ENCODE assay signal across 19 mouse cellular contexts in the genomic region with DNA sequence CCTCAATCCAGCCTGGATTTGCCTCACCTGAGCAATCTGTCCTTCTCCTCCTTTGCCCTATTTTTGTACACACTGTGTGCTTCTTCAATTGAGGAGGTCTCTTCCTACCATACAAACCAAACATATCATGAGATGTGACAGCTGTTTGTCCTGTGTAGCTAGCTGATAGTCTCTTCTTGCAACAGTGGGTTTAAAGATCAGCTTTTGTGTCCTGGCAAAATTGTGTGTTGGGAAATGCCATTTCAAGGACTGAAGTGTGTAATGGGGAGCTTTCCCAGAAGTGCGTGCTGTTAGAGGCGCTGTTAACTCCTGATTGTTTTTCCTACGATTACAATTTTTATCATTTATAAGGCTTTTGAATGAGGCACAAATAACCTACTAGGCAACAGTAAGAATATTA.
DNase-seq lines count a peak whose midpoint lies in the region; ATAC-seq and TF ChIP-seq lines count a peak whose summit lies in the region.
"Had no signal": no experiment of that assay in that cellular context is flagged by ENCODE, and none has a peak within 500 bp of the region (broad histone marks: within the 10 kb centered on the region; RNA-seq: fewer than 3 reads in every experiment).

No protein-coding gene starts in this region.

- no peak overlapping the region for H3K9ac ChIP-seq in kidney, embryonic 16.5 days (replicated peaks; ENCODE audit: low read length)
- H3K9ac ChIP-seq in liver, postnatal 0 days (replicated peaks): no peak overlapping the region
- no peak overlapping the region for H3K9ac ChIP-seq in liver, embryonic 11.5 days (ENCODE audit: low read depth, low read length)
- H3K9ac ChIP-seq: forebrain, embryonic 13.5 days; forebrain, postnatal 0 days; heart, embryonic 13.5 days; hindbrain, embryonic 12.5 days had no signal

- no peak for ATAC-seq in kidney, embryonic 16.5 days (ENCODE audit: low FRiP score, low TSS enrichment)
- peak; percentile 89 for ATAC-seq in liver, postnatal 0 days
- ATAC-seq in liver, embryonic 11.5 days (replicated peaks; ENCODE audit: low FRiP score): no peak
- ATAC-seq: forebrain, embryonic 13.5 days; forebrain, postnatal 0 days had no signal

- no peak for TF ChIP-seq CTCF in liver, postnatal 0 days (IDR thresholded peaks at IDR 0.05; ENCODE audit: low read depth)
- no peak for TF ChIP-seq CTCF in thymus, adult 2 months (IDR thresholded peaks at IDR 0.05; ENCODE audit: borderline replicate concordance, control insufficient read depth, extremely low read depth, insufficient read depth, low read length, poor library complexity)

- H3K36me3 ChIP-seq in kidney, embryonic 16.5 days (ENCODE audit: insufficient read depth, low read length): peaks cover 41% of the 10 kb centered on the region
- H3K36me3 ChIP-seq in liver, postnatal 0 days (replicated peaks; ENCODE audit: insufficient read depth, low read length): peaks cover 27% of the 10 kb centered on the region
- peaks cover 8% of the 10 kb centered on the region for H3K36me3 ChIP-seq in liver, embryonic 11.5 days (ENCODE audit: control insufficient read depth, insufficient read depth, low read length)
- no peaks in the 10 kb centered on the region for H3K36me3 ChIP-seq in thymus, adult 2 months (ENCODE audit: control insufficient read depth, insufficient read depth, low read length)
- H3K36me3 ChIP-seq: G1E had no signal

- H3K4me2 ChIP-seq in kidney, embryonic 16.5 days (replicated peaks; ENCODE audit: low read depth, low read length): no peak overlapping the region
- no peak overlapping the region for H3K4me2 ChIP-seq in liver, postnatal 0 days (ENCODE audit: low read depth, low read length)
- H3K4me2 ChIP-seq in liver, embryonic 11.5 days: no peak overlapping the region
- H3K4me2 ChIP-seq: forebrain, embryonic 13.5 days; heart, embryonic 13.5 days; hindbrain, embryonic 12.5 days had no signal

- peaks cover 17% of the 10 kb centered on the region for H3K4me1 ChIP-seq in kidney, embryonic 16.5 days (ENCODE audit: insufficient read depth, low read length)
- H3K4me1 ChIP-seq in liver, postnatal 0 days (ENCODE audit: insufficient read depth): 0 out of 2 replicates have a peak, but pooled peaks cover 2% of the 10 kb centered on the region
- H3K4me1 ChIP-seq in liver, embryonic 11.5 days (replicated peaks; ENCODE audit: control insufficient read depth, insufficient read depth, low read length): no peaks in the 10 kb centered on the region
- H3K4me1 ChIP-seq in thymus, adult 2 months (replicated peaks; ENCODE audit: control insufficient read depth, insufficient read depth, low read length): peaks cover 11% of the 10 kb centered on the region

- TF ChIP-seq POLR2A in thymus, adult 2 months (IDR thresholded peaks at IDR 0.05; ENCODE audit: control insufficient read depth, extremely low read depth, insufficient read depth, low read length, poor library complexity): no peak

- peak overlapping the region; percentile 48; the same call in 1 of the 2 replicates for H3K27ac ChIP-seq in kidney, embryonic 16.5 days (ENCODE audit: low read length)
- peak overlapping the region; percentile 60 for H3K27ac ChIP-seq in liver, postnatal 0 days (ENCODE audit: low read depth)
- no peak overlapping the region for H3K27ac ChIP-seq in liver, embryonic 11.5 days (ENCODE audit: low read depth, low read length)
- H3K27ac ChIP-seq in thymus, adult 2 months (ENCODE audit: control insufficient read depth, insufficient read depth, low read length): 0 out of 2 replicates have a peak overlapping the region, but pooled peaks have one; percentile 29
- H3K27ac ChIP-seq: embryonic facial prominence, embryonic 10.5 days; forebrain, embryonic 13.5 days; heart, embryonic 13.5 days; hindbrain, embryonic 12.5 days had no signal

- H3K4me3 ChIP-seq in kidney, embryonic 16.5 days (ENCODE audit: low read length): no peak overlapping the region
- no peak overlapping the region for H3K4me3 ChIP-seq in liver, postnatal 0 days (ENCODE audit: low read depth, low read length)
- no peak overlapping the region for H3K4me3 ChIP-seq in liver, embryonic 11.5 days (ENCODE audit: low read depth, low read length)
- H3K4me3 ChIP-seq in thymus, adult 2 months (ENCODE audit: control insufficient read depth, insufficient read depth, low read length): no peak overlapping the region
- H3K4me3 ChIP-seq: embryonic facial prominence, embryonic 10.5 days; forebrain, embryonic 13.5 days; heart, embryonic 13.5 days; hindbrain, embryonic 12.5 days had no signal

- WGBS in kidney, embryonic 16.5 days: 91% methylated on average over 3 of the region's 3 CpGs
- 71% methylated on average over 3 of the region's 3 CpGs for WGBS in liver, postnatal 0 days (ENCODE audit: insufficient replicate concordance)
- 95% methylated on average over 3 of the region's 3 CpGs for WGBS in liver, embryonic 11.5 days
- over 99% methylated on average over 3 of the region's 3 CpGs for WGBS in thymus, adult 2 months

- no peak for TF ChIP-seq EP300 in liver, postnatal 0 days (IDR thresholded peaks at IDR 0.05; ENCODE audit: low read depth)

- no peaks in the 10 kb centered on the region for H3K27me3 ChIP-seq in kidney, embryonic 16.5 days (ENCODE audit: insufficient read depth, low read length)
- no peaks in the 10 kb centered on the region for H3K27me3 ChIP-seq in liver, postnatal 0 days (ENCODE audit: insufficient read depth, low read length)
- no peaks in the 10 kb centered on the region for H3K27me3 ChIP-seq in liver, embryonic 11.5 days (replicated peaks; ENCODE audit: control insufficient read depth, insufficient read depth, low read length)
- H3K27me3 ChIP-seq in thymus, adult 2 months (ENCODE audit: control insufficient read depth, insufficient read depth, low read length): no peaks in the 10 kb centered on the region
- H3K27me3 ChIP-seq: heart, embryonic 13.5 days; hindbrain, embryonic 12.5 days had no signal

- 0 out of 2 replicates have a peak, but pooled peaks cover 6% of the 10 kb centered on the region for H3K9me3 ChIP-seq in kidney, embryonic 16.5 days (ENCODE audit: low read length)
- H3K9me3 ChIP-seq in liver, postnatal 0 days (ENCODE audit: low read length): no peaks in the 10 kb centered on the region
- H3K9me3 ChIP-seq in liver, embryonic 11.5 days (ENCODE audit: control insufficient read depth, low read length): no peaks in the 10 kb centered on the region
- H3K9me3 ChIP-seq: forebrain, embryonic 13.5 days; heart, embryonic 13.5 days; hindbrain, embryonic 12.5 days had no signal

- no peak for DNase-seq in kidney, postnatal 25 days
- no peak for DNase-seq in liver, postnatal 0 days
- DNase-seq in liver, embryonic 11.5 days (ENCODE audit: low spot score): no peak
- no peak for DNase-seq in thymus, adult 2 months
- DNase-seq in thymus, postnatal 4 days: no peak
- DNase-seq in right cerebral cortex, postnatal 10 days (ENCODE audit: low spot score in 2 of 2): no peak
- DNase-seq: adrenal gland, adult 8-10 months; adrenal gland, postnatal 36 days; cerebellum, adult 2 months; cerebellum, postnatal 10 days; forebrain, postnatal 0 days; gastrocnemius, postnatal 14 days; heart, postnatal 36 days had no signal
